Comparison of ENCODE assay signal across 41 mouse cellular contexts in genomic region chr10:23951714-23952113, GRCm38 (mm10). TPM values are rescaled to one million over a fixed set of nuclear protein-coding genes. Genes with fewer than 3 reads are reported as not detected.
A peak's percentile ranks its signal among the peaks of the same experiment; 100 is the strongest.
DNase-seq lines count a peak whose midpoint lies in the region; ATAC-seq lines count a peak whose summit lies in the region.
"Had no signal": no experiment of that assay in that cellular context is flagged by ENCODE, and none has a peak within 500 bp of the region (broad histone marks: within the 10 kb centered on the region; RNA-seq: fewer than 3 reads in every experiment).

No protein-coding gene starts in this region.

- H3K4me3 ChIP-seq in embryonic facial prominence, embryonic 10.5 days: no peak overlapping the region
- no peak overlapping the region for H3K4me3 ChIP-seq in liver, embryonic 11.5 days (ENCODE audit: low read depth, low read length)
- H3K4me3 ChIP-seq: embryonic facial prominence, embryonic 15.5 days; forebrain, embryonic 13.5 days; heart, embryonic 12.5 days; kidney, embryonic 15.5 days; left cerebral cortex, adult 2 months; limb, embryonic 10.5 days; limb, embryonic 15.5 days; myocyte; neural tube, embryonic 12.5 days had no signal

- H3K4me1 ChIP-seq in embryonic facial prominence, embryonic 10.5 days: no peaks in the 10 kb centered on the region
- H3K4me1 ChIP-seq in liver, embryonic 11.5 days (replicated peaks; ENCODE audit: control insufficient read depth, insufficient read depth, low read length): no peaks in the 10 kb centered on the region
- H3K4me1 ChIP-seq: embryonic facial prominence, embryonic 15.5 days; kidney, embryonic 15.5 days; limb, embryonic 10.5 days; limb, embryonic 15.5 days; neural tube, embryonic 12.5 days had no signal

- intact Hi-C loops in left cerebral cortex, postnatal 4 days (cut with DNase I): no loop called here
- intact Hi-C loops in left cerebral cortex, postnatal 14 days (cut with DNase I): no loop called here

- H3K36me3 ChIP-seq in embryonic facial prominence, embryonic 10.5 days (replicated peaks): no peaks in the 10 kb centered on the region
- no peaks in the 10 kb centered on the region for H3K36me3 ChIP-seq in liver, embryonic 11.5 days (ENCODE audit: control insufficient read depth, insufficient read depth, low read length)
- H3K36me3 ChIP-seq: embryonic facial prominence, embryonic 15.5 days; heart, embryonic 12.5 days; kidney, embryonic 15.5 days; limb, embryonic 10.5 days; limb, embryonic 15.5 days; neural tube, embryonic 12.5 days had no signal

- H3K27me3 ChIP-seq in embryonic facial prominence, embryonic 10.5 days (replicated peaks; ENCODE audit: low read depth, poor library complexity, severe bottlenecking): no peaks in the 10 kb centered on the region
- H3K27me3 ChIP-seq in liver, embryonic 11.5 days (replicated peaks; ENCODE audit: control insufficient read depth, insufficient read depth, low read length): no peaks in the 10 kb centered on the region
- H3K27me3 ChIP-seq: embryonic facial prominence, embryonic 15.5 days; forebrain, embryonic 13.5 days; heart, embryonic 12.5 days; kidney, embryonic 15.5 days; limb, embryonic 15.5 days; neural tube, embryonic 12.5 days had no signal

- no peak overlapping the region for H3K9ac ChIP-seq in liver, embryonic 11.5 days (ENCODE audit: low read depth, low read length)
- H3K9ac ChIP-seq: embryonic facial prominence, embryonic 15.5 days; forebrain, embryonic 13.5 days; heart, embryonic 12.5 days; hindbrain, embryonic 14.5 days; kidney, embryonic 15.5 days; limb, embryonic 15.5 days; liver, embryonic 14.5 days; neural tube, embryonic 12.5 days had no signal

- no peaks in the 10 kb centered on the region for H3K9me3 ChIP-seq in embryonic facial prominence, embryonic 10.5 days
- no peaks in the 10 kb centered on the region for H3K9me3 ChIP-seq in liver, embryonic 11.5 days (ENCODE audit: control insufficient read depth, low read length)
- H3K9me3 ChIP-seq: embryonic facial prominence, embryonic 15.5 days; forebrain, embryonic 13.5 days; heart, embryonic 12.5 days; kidney, embryonic 15.5 days; limb, embryonic 10.5 days; limb, embryonic 15.5 days; neural tube, embryonic 12.5 days had no signal

- peak; percentile 20 for DNase-seq in left cerebral cortex, postnatal 4 days
- no peak for DNase-seq in left cerebral cortex, postnatal 14 days (ENCODE audit: low spot score in 2 of 2)
- DNase-seq in cerebellum, adult 8-10 months: peak; percentile 40
- DNase-seq in cerebellum, postnatal 25 days: peak; percentile 69 to 72
- DNase-seq in embryonic facial prominence, embryonic 10.5 days (ENCODE audit: low spot score): no peak
- DNase-seq in adrenal gland, adult 18-20 months (ENCODE audit: low spot score in 2 of 2): no peak
- no peak for DNase-seq in liver, embryonic 11.5 days (ENCODE audit: low spot score)
- DNase-seq: adrenal gland, postnatal 10 days; gastrocnemius, postnatal 25 days; heart, adult 18-20 months; heart, postnatal 4 days; kidney, adult 18-20 months; kidney, postnatal 25 days; lung, adult 2 months; lung, postnatal 10 days; right cerebral cortex, postnatal 4 days; thymus, adult 18-20 months; thymus, postnatal 25 days had no signal

- no peak overlapping the region for H3K4me2 ChIP-seq in liver, embryonic 11.5 days
- H3K4me2 ChIP-seq: embryonic facial prominence, embryonic 15.5 days; forebrain, embryonic 13.5 days; heart, embryonic 12.5 days; hindbrain, embryonic 14.5 days; kidney, embryonic 15.5 days; limb, embryonic 15.5 days; neural tube, embryonic 12.5 days had no signal

- WGBS in embryonic facial prominence, embryonic 10.5 days: 90% methylated on average over 6 of the region's 6 CpGs
- 78% methylated on average over 6 of the region's 6 CpGs for WGBS in liver, embryonic 11.5 days

- ATAC-seq in cerebellum, adult (ENCODE audit: insufficient number of reproducible peaks, low FRiP score, low TSS enrichment): peak; percentile 93
- ATAC-seq in liver, embryonic 11.5 days (replicated peaks; ENCODE audit: low FRiP score): no peak
- ATAC-seq: activated CD4-positive, CD25-positive, alpha-beta regulatory T cell, adult 4 months; forebrain, embryonic 13.5 days; inflammation-experienced regulatory T-cells, adult 6 months; midbrain, embryonic 16.5 days had no signal

- no peak overlapping the region for H3K27ac ChIP-seq in embryonic facial prominence, embryonic 10.5 days (replicated peaks)
- no peak overlapping the region for H3K27ac ChIP-seq in liver, embryonic 11.5 days (ENCODE audit: low read depth, low read length)
- H3K27ac ChIP-seq: embryonic facial prominence, embryonic 15.5 days; forebrain, embryonic 13.5 days; hindbrain, embryonic 14.5 days; kidney, embryonic 15.5 days; left cerebral cortex, adult 2 months; limb, embryonic 10.5 days; limb, embryonic 15.5 days; liver, embryonic 14.5 days; macrophage; neural tube, embryonic 12.5 days; stomach, postnatal 0 days had no signal

RNA-seq across cellular contexts. Expression of gene Taar3, which starts 2.4 kb away (rescaled TPM):
- not detected for total RNA-seq in left cerebral cortex, postnatal 4 days (2021)
- total RNA-seq in left cerebral cortex, postnatal 14 days (2021): not detected
- not detected in 2 replicates for polyA plus RNA-seq in embryonic facial prominence, embryonic 10.5 days (2016; fragmentation: Nextera tagmentation; extraction: Ambion mirVana)
- total RNA-seq in adrenal gland, adult 18-20 months (2021): not detected
- not detected in 2 replicates for polyA plus RNA-seq in liver, embryonic 11.5 days (2014; fragmentation: Nextera tagmentation; extraction: Ambion mirVana)
- total RNA-seq: adrenal gland, postnatal 10 days; gastrocnemius, postnatal 25 days; heart, adult 18-20 months; heart, postnatal 4 days; layer of hippocampus, adult 18-20 months; layer of hippocampus, postnatal 10 days; left cerebral cortex, adult 2 months; megakaryocyte-erythroid progenitor cell, adult 5-6 weeks had no signal
- polyA plus RNA-seq: activated CD4-positive, CD25-positive, alpha-beta regulatory T cell, adult 4 months; cortical plate, adult 2 months; embryonic facial prominence, embryonic 15.5 days; forebrain, embryonic 13.5 days; heart, embryonic 12.5 days; heart, postnatal 0 days; hindbrain, embryonic 14.5 days; inflammation-experienced regulatory T-cells, adult 6 months; kidney, embryonic 15.5 days; limb, embryonic 10.5 days; limb, embryonic 15.5 days; liver, embryonic 14.5 days; lung, adult 2 months; macrophage; midbrain, embryonic 16.5 days; myocyte; neural tube, embryonic 12.5 days; spleen, adult 2 months; stomach, postnatal 0 days had no signal

RNA-seq across cellular contexts. Expression of gene Taar4, which starts 8.6 kb away (rescaled TPM):
- not detected for total RNA-seq in left cerebral cortex, postnatal 4 days (2021)
- total RNA-seq in left cerebral cortex, postnatal 14 days (2021): not detected
- not detected in 2 replicates for polyA plus RNA-seq in embryonic facial prominence, embryonic 10.5 days (2016; fragmentation: Nextera tagmentation; extraction: Ambion mirVana)
- not detected for total RNA-seq in adrenal gland, adult 18-20 months (2021)
- polyA plus RNA-seq in liver, embryonic 11.5 days (2014; fragmentation: Nextera tagmentation; extraction: Ambion mirVana): not detected in 2 replicates
- total RNA-seq: adrenal gland, postnatal 10 days; gastrocnemius, postnatal 25 days; heart, adult 18-20 months; heart, postnatal 4 days; layer of hippocampus, adult 18-20 months; layer of hippocampus, postnatal 10 days; left cerebral cortex, adult 2 months; megakaryocyte-erythroid progenitor cell, adult 5-6 weeks had no signal
- polyA plus RNA-seq: activated CD4-positive, CD25-positive, alpha-beta regulatory T cell, adult 4 months; cortical plate, adult 2 months; embryonic facial prominence, embryonic 15.5 days; forebrain, embryonic 13.5 days; heart, embryonic 12.5 days; heart, postnatal 0 days; hindbrain, embryonic 14.5 days; inflammation-experienced regulatory T-cells, adult 6 months; kidney, embryonic 15.5 days; limb, embryonic 10.5 days; limb, embryonic 15.5 days; liver, embryonic 14.5 days; lung, adult 2 months; macrophage; midbrain, embryonic 16.5 days; myocyte; neural tube, embryonic 12.5 days; spleen, adult 2 months; stomach, postnatal 0 days had no signal

RNA-seq across cellular contexts. Expression of gene Taar2, which starts 13.3 kb away (rescaled TPM):
- total RNA-seq in left cerebral cortex, postnatal 4 days (2021): not detected
- total RNA-seq in left cerebral cortex, postnatal 14 days (2021): not detected
- polyA plus RNA-seq in embryonic facial prominence, embryonic 10.5 days (2016; fragmentation: Nextera tagmentation; extraction: Ambion mirVana): not detected in 2 replicates
- total RNA-seq in adrenal gland, adult 18-20 months (2021): not detected
- polyA plus RNA-seq in liver, embryonic 11.5 days (2014; fragmentation: Nextera tagmentation; extraction: Ambion mirVana): not detected in 2 replicates
- total RNA-seq: adrenal gland, postnatal 10 days; gastrocnemius, postnatal 25 days; heart, adult 18-20 months; heart, postnatal 4 days; layer of hippocampus, adult 18-20 months; layer of hippocampus, postnatal 10 days; left cerebral cortex, adult 2 months; megakaryocyte-erythroid progenitor cell, adult 5-6 weeks had no signal
- polyA plus RNA-seq: activated CD4-positive, CD25-positive, alpha-beta regulatory T cell, adult 4 months; cortical plate, adult 2 months; forebrain, embryonic 13.5 days; heart, embryonic 12.5 days; heart, postnatal 0 days; hindbrain, embryonic 14.5 days; inflammation-experienced regulatory T-cells, adult 6 months; kidney, embryonic 15.5 days; limb, embryonic 10.5 days; limb, embryonic 15.5 days; liver, embryonic 14.5 days; macrophage; midbrain, embryonic 16.5 days; myocyte; neural tube, embryonic 12.5 days; spleen, adult 2 months; stomach, postnatal 0 days had no signal

RNA-seq across cellular contexts. Expression of gene Taar5, which starts 18.8 kb away (rescaled TPM):
- total RNA-seq in left cerebral cortex, postnatal 4 days (2021): not detected
- not detected for total RNA-seq in left cerebral cortex, postnatal 14 days (2021)
- not detected in 2 replicates for polyA plus RNA-seq in embryonic facial prominence, embryonic 10.5 days (2016; fragmentation: Nextera tagmentation; extraction: Ambion mirVana)
- total RNA-seq in adrenal gland, adult 18-20 months (2021): not detected
- polyA plus RNA-seq in liver, embryonic 11.5 days (2014; fragmentation: Nextera tagmentation; extraction: Ambion mirVana): not detected in 2 replicates
- total RNA-seq: adrenal gland, postnatal 10 days; gastrocnemius, postnatal 25 days; heart, adult 18-20 months; heart, postnatal 4 days; layer of hippocampus, adult 18-20 months; layer of hippocampus, postnatal 10 days; left cerebral cortex, adult 2 months; megakaryocyte-erythroid progenitor cell, adult 5-6 weeks had no signal
- polyA plus RNA-seq: activated CD4-positive, CD25-positive, alpha-beta regulatory T cell, adult 4 months; cortical plate, adult 2 months; embryonic facial prominence, embryonic 15.5 days; forebrain, embryonic 13.5 days; heart, embryonic 12.5 days; heart, postnatal 0 days; hindbrain, embryonic 14.5 days; inflammation-experienced regulatory T-cells, adult 6 months; limb, embryonic 10.5 days; limb, embryonic 15.5 days; liver, embryonic 14.5 days; lung, adult 2 months; macrophage; midbrain, embryonic 16.5 days; myocyte; neural tube, embryonic 12.5 days; spleen, adult 2 months; stomach, postnatal 0 days had no signal

RNA-seq across cellular contexts. Expression of gene Taar1, which starts 31.6 kb away (rescaled TPM):
- total RNA-seq in left cerebral cortex, postnatal 4 days (2021): not detected
- total RNA-seq in left cerebral cortex, postnatal 14 days (2021): not detected
- polyA plus RNA-seq in embryonic facial prominence, embryonic 10.5 days (2016; fragmentation: Nextera tagmentation; extraction: Ambion mirVana): not detected in 2 replicates
- not detected for total RNA-seq in adrenal gland, adult 18-20 months (2021)
- polyA plus RNA-seq in liver, embryonic 11.5 days (2014; fragmentation: Nextera tagmentation; extraction: Ambion mirVana): not detected in 2 replicates
- total RNA-seq: adrenal gland, postnatal 10 days; gastrocnemius, postnatal 25 days; heart, adult 18-20 months; heart, postnatal 4 days; layer of hippocampus, adult 18-20 months; layer of hippocampus, postnatal 10 days; left cerebral cortex, adult 2 months; megakaryocyte-erythroid progenitor cell, adult 5-6 weeks had no signal
- polyA plus RNA-seq: activated CD4-positive, CD25-positive, alpha-beta regulatory T cell, adult 4 months; cortical plate, adult 2 months; embryonic facial prominence, embryonic 15.5 days; forebrain, embryonic 13.5 days; heart, embryonic 12.5 days; heart, postnatal 0 days; hindbrain, embryonic 14.5 days; inflammation-experienced regulatory T-cells, adult 6 months; kidney, embryonic 15.5 days; limb, embryonic 10.5 days; limb, embryonic 15.5 days; liver, embryonic 14.5 days; lung, adult 2 months; macrophage; midbrain, embryonic 16.5 days; myocyte; neural tube, embryonic 12.5 days; spleen, adult 2 months; stomach, postnatal 0 days had no signal

Comparison
In these comparisons a context has a peak if more than half of its experiments do, and no peak if none do; other contexts are left out.
1. DNase-seq: peak in left cerebral cortex, postnatal 4 days (single experiment), cerebellum, adult 8-10 months (single experiment) and cerebellum, postnatal 25 days (2 of 2); none in left cerebral cortex, postnatal 14 days (0 of 2), embryonic facial prominence, embryonic 10.5 days (single experiment), adrenal gland, adult 18-20 months (0 of 2) and liver, embryonic 11.5 days (single experiment).